Mouse (Mus musculus) CH12.LX (cell line): ENCODE results near the gene Ptprd. TPM values are rescaled to one million over a fixed set of nuclear protein-coding genes. Genes with fewer than 3 reads are reported as not detected.

ENCODE experiments used
- DNase-seq: peaks from one replicate; pipeline ENCODE4 v3.0.0-alpha.2; 2013; ENCODE audit errors: extremely low read depth
- H3K27ac ChIP-seq: 2 replicates; pipeline ENCODE4 v1.5.1; 2012; ENCODE audit warnings: low read depth, mild to moderate bottlenecking, control low read depth, moderate library complexity; ENCODE audit not compliant: insufficient read depth
- H3K27me3 ChIP-seq: replicated peaks from 2 replicates; pipeline ENCODE3; 2012; ENCODE audit warnings: inconsistent platforms
- H3K36me3 ChIP-seq, 2 experiments: replicated peaks in 1 of 2; 2 replicates each; pipeline versions ENCODE3 to v1.6.1; 2012; ENCODE audit warnings: inconsistent platforms in 1 of 2, low read length in 1 of 2, mild to moderate bottlenecking in 1 of 2, mixed read lengths in 1 of 2, moderate library complexity in 1 of 2; ENCODE audit not compliant: control insufficient read depth in 1 of 2, insufficient read depth in 1 of 2
- H3K4me1 ChIP-seq, 2 experiments: 2 replicates each; pipeline ENCODE4 v1.6.1; 2012; ENCODE audit warnings: inconsistent platforms in 1 of 2, moderate library complexity in 1 of 2; ENCODE audit not compliant: insufficient read depth in 2 of 2, control insufficient read depth in 1 of 2
- H3K4me2 ChIP-seq: 2 replicates; pipeline ENCODE4 v1.6.1; 2012; ENCODE audit warnings: low read depth, mild to moderate bottlenecking, control low read depth; ENCODE audit not compliant: poor library complexity, insufficient read depth, severe bottlenecking
- H3K4me3 ChIP-seq, 3 experiments: fragments of 150-350 bp in 1 of 3; sonication (generic) in 1 of 3; replicated peaks in 1 of 3; 2 replicates each; pipeline versions ENCODE3 to v1.5.1; 2011 to 2012; ENCODE audit warnings: low read depth in 2 of 3, low read length in 2 of 3, mild to moderate bottlenecking in 2 of 3, moderate library complexity in 2 of 3, control low read depth in 1 of 3, improper control_type of control experiment in 1 of 3, inconsistent platforms in 1 of 3, mixed read lengths in 1 of 3; ENCODE audit not compliant: poor library complexity in 1 of 3
- H3K79me2 ChIP-seq: replicated peaks from 2 replicates; pipeline ENCODE4 v1.6.1; 2012; ENCODE audit warnings: mild to moderate bottlenecking, moderate library complexity; ENCODE audit not compliant: control insufficient read depth, poor library complexity, insufficient read depth, severe bottlenecking; ENCODE audit errors: extremely low read depth
- H3K9ac ChIP-seq: 2 replicates; pipeline ENCODE4 v1.6.1; 2012; ENCODE audit warnings: low read depth, mild to moderate bottlenecking, control low read depth, moderate library complexity; ENCODE audit not compliant: insufficient read depth
- H3K9me3 ChIP-seq: replicated peaks from 2 replicates; pipeline ENCODE3; 2012; ENCODE audit warnings: low read length, inconsistent platforms, mixed read lengths
- CHD2 ChIP-seq: IDR thresholded peaks from 2 replicates; pipeline ENCODE4 v1.6.1; 2011; ENCODE audit warnings: low read length, improper control_type of control experiment
- CTCF ChIP-seq, 2 experiments: IDR thresholded peaks in 1 of 2; conservative IDR thresholded peaks in 1 of 2; 2 replicates each; pipeline ENCODE4 v1.5.1; 2011 to 2012; ENCODE audit warnings: low read depth in 2 of 2, low read length in 2 of 2, improper control_type of control experiment in 1 of 2, inconsistent platforms in 1 of 2, mild to moderate bottlenecking in 1 of 2, moderate library complexity in 1 of 2
- E2F4 ChIP-seq: IDR thresholded peaks from 2 replicates; pipeline ENCODE4 v1.6.1; 2011; ENCODE audit warnings: low read depth, low read length, improper control_type of control experiment; ENCODE audit not compliant: insufficient replicate concordance
- ETS1 ChIP-seq: conservative IDR thresholded peaks from 2 replicates; pipeline ENCODE4 v1.6.1; 2012; ENCODE audit warnings: low read depth, mild to moderate bottlenecking, inconsistent platforms, low read length, improper control_type of control experiment, moderate library complexity
- GABPA ChIP-seq: IDR thresholded peaks from 2 replicates; pipeline ENCODE4 v1.6.1; 2012; ENCODE audit warnings: low read depth, low read length, improper control_type of control experiment, inconsistent platforms; ENCODE audit not compliant: insufficient replicate concordance
- JUND ChIP-seq: conservative IDR thresholded peaks from 2 replicates; pipeline ENCODE4 v1.6.1; 2011; ENCODE audit warnings: low read depth, low read length, improper control_type of control experiment
- MAFK ChIP-seq: IDR thresholded peaks from 2 replicates; pipeline ENCODE4 v1.6.1; 2011; ENCODE audit warnings: low read length, improper control_type of control experiment; ENCODE audit not compliant: insufficient replicate concordance
- MAX ChIP-seq: IDR thresholded peaks from 2 replicates; pipeline ENCODE4 v1.6.1; 2011; ENCODE audit warnings: low read length, improper control_type of control experiment
- MAZ ChIP-seq: IDR thresholded peaks from 2 replicates; pipeline ENCODE4 v1.6.1; 2012; ENCODE audit warnings: low read depth, mild to moderate bottlenecking, inconsistent platforms, low read length, improper control_type of control experiment, moderate library complexity
- MXI1 ChIP-seq: IDR thresholded peaks from 2 replicates; pipeline ENCODE4 v1.6.1; 2011; ENCODE audit warnings: mild to moderate bottlenecking, low read depth, low read length, improper control_type of control experiment
- MYC ChIP-seq: IDR thresholded peaks from 2 replicates; pipeline ENCODE4 v1.6.1; 2011; ENCODE audit warnings: low read depth, mild to moderate bottlenecking, improper control_type of control experiment, low read length
- NELFE ChIP-seq: IDR thresholded peaks from 2 replicates; pipeline ENCODE4 v1.6.1; 2011; ENCODE audit warnings: low read depth, low read length, improper control_type of control experiment
- POLR2A ChIP-seq: IDR thresholded peaks from 2 replicates; pipeline ENCODE4 v1.6.1; 2011; ENCODE audit warnings: low read depth, mild to moderate bottlenecking, improper control_type of control experiment, low read length
- POLR2AphosphoS2 ChIP-seq: IDR thresholded peaks from 2 replicates; pipeline ENCODE4 v1.6.1; 2011; ENCODE audit warnings: low read depth, low read length, improper control_type of control experiment
- RAD21 ChIP-seq: IDR thresholded peaks from 2 replicates; pipeline ENCODE4 v1.6.1; 2011; ENCODE audit warnings: low read depth, mild to moderate bottlenecking, low read length, improper control_type of control experiment, moderate library complexity
- RCOR1 ChIP-seq: conservative IDR thresholded peaks from 2 replicates; pipeline ENCODE4 v1.6.1; 2012; ENCODE audit warnings: low read depth, mild to moderate bottlenecking, inconsistent platforms, low read length, improper control_type of control experiment
- SMC3 ChIP-seq: IDR thresholded peaks from 2 replicates; pipeline ENCODE4 v1.6.1; 2011; ENCODE audit warnings: low read depth, low read length, improper control_type of control experiment
- TBP ChIP-seq: conservative IDR thresholded peaks from 2 replicates; pipeline ENCODE4 v1.6.1; 2011; ENCODE audit warnings: low read depth, low read length, improper control_type of control experiment
- USF1 ChIP-seq: IDR thresholded peaks from 2 replicates; pipeline ENCODE4 v1.6.1; 2014; ENCODE audit warnings: low read depth, mild to moderate bottlenecking, inconsistent platforms, low read length, improper control_type of control experiment
- ZC3H11A ChIP-seq: IDR thresholded peaks from 2 replicates; pipeline ENCODE4 v1.6.1; 2012; ENCODE audit warnings: low read depth, mild to moderate bottlenecking, inconsistent platforms, low read length, improper control_type of control experiment
- ZKSCAN1 ChIP-seq: IDR thresholded peaks from 2 replicates; pipeline ENCODE4 v1.6.1; 2012; ENCODE audit warnings: low read depth, inconsistent platforms, low read length, improper control_type of control experiment, borderline replicate concordance
- ZMIZ1 ChIP-seq: IDR thresholded peaks from 2 replicates; pipeline ENCODE4 v1.6.1; 2012; ENCODE audit warnings: low read depth, mild to moderate bottlenecking, inconsistent platforms, low read length, improper control_type of control experiment
- ZNF384 ChIP-seq: IDR thresholded peaks from 2 replicates; pipeline ENCODE4 v1.6.1; 2012; ENCODE audit warnings: low read depth, low read length, improper control_type of control experiment, inconsistent platforms
- dilution Hi-C: fragments of 300-500 bp; cut with MboI; formaldehyde crosslinking; loops from 2 replicates; pipeline ENCODE4 v1.14.3; 2020; ENCODE audit warnings: low sequenced_read_pairs; ENCODE audit not compliant: extremely low pct_unique_long_range_greater_than_20kb, extremely low pct_ligation_motif_present
- in situ Hi-C: fragments of 300-500 bp; cut with MboI; formaldehyde crosslinking; loops from 3 replicates; pipeline ENCODE4 v1.14.3; 2019; ENCODE audit warnings: low sequenced_read_pairs, low pct_ligation_motif_present, low pct_unique_long_range_greater_than_20kb, mixed read lengths
- polyA plus RNA-seq: library from polyadenylated mRNA; unstranded; fragments of >175 nt; gene quantifications from 2 replicates; pipeline ENCODE4 v1.2.1, GENCODE M21; 2012; ENCODE audit warnings: low read depth; ENCODE audit not compliant: insufficient read length
- total RNA-seq, 2 experiments: library from RNA; depleted of rRNA; stranded (reverse); fragments of 300-350 nt in 1 of 2; fragments of >200 nt in 1 of 2; gene quantifications; 2 replicates each; pipeline ENCODE4 v1.2.3; 2012 to 2014

The Ptprd gene
- total and polyA plus RNA-seq, 3 experiments, result not detected

GRCm38 (mm10) chr4:77168866-77169265 lies 1042.9 kb downstream of the Ptprd start:
- TF ChIP-seq MAZ (no peak), RCOR1 (no peak), POLR2A (no peak), ZNF384 (no peak)
- no peak overlapping the region for H3K4me3 ChIP-seq
- no peaks in the 10 kb centered on the region for H3K79me2 ChIP-seq
- dilution Hi-C loops (no loop called here), in situ Hi-C loops (no loop called here)
- no peak for DNase-seq
- H3K4me1 ChIP-seq, result no peaks in the 10 kb centered on the region
- H3K4me2 ChIP-seq, result no peak overlapping the region
- H3K27ac ChIP-seq, result no peak overlapping the region
- no peaks in the 10 kb centered on the region for H3K36me3 ChIP-seq
- H3K9ac ChIP-seq, result no peak overlapping the region
- H3K27me3 ChIP-seq, result no peaks in the 10 kb centered on the region
- H3K9me3 ChIP-seq, result peaks cover 14% of the 10 kb centered on the region

- dilution Hi-C loops, result no loop called here
- DNase-seq, result no peak
- Histone ChIP-seq H3K79me2 (no peaks in the 10 kb centered on the region), H3K36me3 (no peaks in the 10 kb centered on the region), H3K4me3 (no peak overlapping the region), H3K27me3 (no peaks in the 10 kb centered on the region), H3K27ac (no peak overlapping the region), H3K9me3 (peaks cover 21% of the 10 kb centered on the region), H3K9ac (no peak overlapping the region), H3K4me1 (no peaks in the 10 kb centered on the region), H3K4me2 (no peak overlapping the region)
- TF ChIP-seq SMC3 (no peak), ZMIZ1 (no peak), E2F4 (no peak), MAZ (no peak), JUND (no peak), ZC3H11A (no peak), POLR2A (no peak), POLR2AphosphoS2 (no peak), CTCF (conservative IDR thresholded peaks at IDR 0.05 in 1 of 2, IDR thresholded peaks at IDR 0.05 in 1 of 2; ENCODE audit: low read depth in 2 of 2, low read length in 2 of 2) (no peak), MYC (no peak), ZKSCAN1 (no peak), NELFE (no peak), GABPA (no peak), USF1 (no peak), MAFK (no peak)
- in situ Hi-C loops, result no loop called here
These were observed 1054.2 kb downstream of the Ptprd start for GRCm38 (mm10) chr4:77157601-77158000.

GRCm38 (mm10) chr4:77155561-77155960 lies 1056.2 kb downstream of the Ptprd start:
- TF ChIP-seq RCOR1, result no peak
- no peak for TF ChIP-seq NELFE
- TF ChIP-seq TBP, result no peak
- TF ChIP-seq RAD21, result no peak
- no peak for TF ChIP-seq CHD2
- TF ChIP-seq JUND, result no peak
- TF ChIP-seq USF1, result no peak
- no peak for TF ChIP-seq ETS1
- TF ChIP-seq POLR2AphosphoS2, result no peak
- no peak for TF ChIP-seq MXI1
- TF ChIP-seq MAX, result no peak
- dilution Hi-C loops (no loop called here), in situ Hi-C loops (no loop called here)

More at GRCm38 (mm10) chr4:77155561-77155960, 1056.2 kb downstream of the Ptprd start:
- H3K79me2 ChIP-seq, result no peaks in the 10 kb centered on the region
- DNase-seq, result no peak
- H3K27ac ChIP-seq, result no peak overlapping the region
- H3K4me1 ChIP-seq, result no peaks in the 10 kb centered on the region
- H3K4me3 ChIP-seq, result no peak overlapping the region
- H3K36me3 ChIP-seq, result no peaks in the 10 kb centered on the region
- no peaks in the 10 kb centered on the region for H3K27me3 ChIP-seq
- peaks cover 21% of the 10 kb centered on the region for H3K9me3 ChIP-seq
- no peak overlapping the region for H3K9ac ChIP-seq
- no peak overlapping the region for H3K4me2 ChIP-seq
